Mouse (Mus musculus): ENCODE data around the gene Lpxn. TPM values are rescaled to one million over a fixed set of nuclear protein-coding genes. Genes with fewer than 3 reads are reported as not detected.

Lpxn gene
- polyA plus RNA-seq, 1 experiment from 2014 or later = 4.6 TPM

GRCm38 (mm10) chr19:12786803-12787395 lies 9.1 kb upstream of the Lpxn start:
- Histone ChIP-seq H3K27me3 (replicated peaks; ENCODE audit: control insufficient read depth, insufficient read depth, low read length) (no peaks in the 10 kb centered on the region), H3K4me1 (ENCODE audit: control insufficient read depth, insufficient read depth, low read length) (peaks cover 3% of the 10 kb centered on the region; the same call in 1 of the 2 replicates), H3K4me3 (ENCODE audit: low read depth, low read length) (no peak overlapping the region), H3K9me3 (ENCODE audit: control insufficient read depth, low read length) (no peaks in the 10 kb centered on the region), H3K4me2 (ENCODE audit: low read depth, low read length) (no peak overlapping the region), H3K27ac (replicated peaks; ENCODE audit: low read depth, low read length) (no peak overlapping the region), H3K36me3 (ENCODE audit: control insufficient read depth, insufficient read depth, low read length) (peaks cover 5% of the 10 kb centered on the region; the same call in 1 of the 2 replicates), H3K9ac (ENCODE audit: low read depth, low read length) (no peak overlapping the region)
- DNase-seq (ENCODE audit: low spot score) (no peak), ATAC-seq (ENCODE audit: low read depth) (no peak)
- WGBS = 69% methylated on average over 2 of the region's 2 CpGs

- DNase-seq (ENCODE audit: low spot score) = no peak
- no peaks in the 10 kb centered on the region for H3K27me3 ChIP-seq (replicated peaks; ENCODE audit: control insufficient read depth, insufficient read depth, low read length)
- H3K27ac ChIP-seq (replicated peaks; ENCODE audit: low read depth, low read length) = no peak overlapping the region
- H3K4me2 ChIP-seq (ENCODE audit: low read depth, low read length) = no peak overlapping the region
- H3K4me1 ChIP-seq (ENCODE audit: control insufficient read depth, insufficient read depth, low read length) = peaks cover 3% of the 10 kb centered on the region; the same call in 1 of the 2 replicates
- 71% methylated on average over 4 of the region's 4 CpGs for WGBS
- H3K9me3 ChIP-seq (ENCODE audit: control insufficient read depth, low read length) = no peaks in the 10 kb centered on the region
- no peak overlapping the region for H3K4me3 ChIP-seq (ENCODE audit: low read depth, low read length)
- ATAC-seq (ENCODE audit: low read depth) = no peak
- no peak overlapping the region for H3K9ac ChIP-seq (ENCODE audit: low read depth, low read length)
- H3K36me3 ChIP-seq (ENCODE audit: control insufficient read depth, insufficient read depth, low read length) = peaks cover 5% of the 10 kb centered on the region; the same call in 1 of the 2 replicates
These were observed 8.3 kb upstream of the Lpxn start for GRCm38 (mm10) chr19:12787721-12788120.

GRCm38 (mm10) chr19:12792374-12792773 lies 3.6 kb upstream of the Lpxn start:
- H3K27me3 ChIP-seq (replicated peaks; ENCODE audit: control insufficient read depth, insufficient read depth, low read length) = no peaks in the 10 kb centered on the region
- H3K4me3 ChIP-seq (ENCODE audit: low read depth, low read length) = no peak overlapping the region
- DNase-seq (ENCODE audit: low spot score) (no peak), ATAC-seq (ENCODE audit: low read depth) (no peak)
- H3K36me3 ChIP-seq (ENCODE audit: control insufficient read depth, insufficient read depth, low read length) = peaks cover 5% of the 10 kb centered on the region; the same call in 1 of the 2 replicates
- H3K9ac ChIP-seq (ENCODE audit: low read depth, low read length) = no peak overlapping the region
- no peaks in the 10 kb centered on the region for H3K9me3 ChIP-seq (ENCODE audit: control insufficient read depth, low read length)
- H3K4me1 ChIP-seq (ENCODE audit: control insufficient read depth, insufficient read depth, low read length) = peaks cover 11% of the 10 kb centered on the region; the same call in 1 of the 2 replicates
- no peak overlapping the region for H3K27ac ChIP-seq (replicated peaks; ENCODE audit: low read depth, low read length)
- H3K4me2 ChIP-seq (ENCODE audit: low read depth, low read length) = no peak overlapping the region

- H3K9ac ChIP-seq (ENCODE audit: low read depth, low read length) = peak overlapping the region; percentile 99
- peak overlapping the region; percentile 94 for H3K4me3 ChIP-seq (ENCODE audit: low read depth, low read length)
- H3K27ac ChIP-seq (replicated peaks; ENCODE audit: low read depth, low read length) = peak overlapping the region; percentile 100
- peaks cover 11% of the 10 kb centered on the region; the same call in 1 of the 2 replicates for H3K4me1 ChIP-seq (ENCODE audit: control insufficient read depth, insufficient read depth, low read length)
- peak; percentile 65 for ATAC-seq (ENCODE audit: low read depth)
- H3K36me3 ChIP-seq (ENCODE audit: control insufficient read depth, insufficient read depth, low read length) = no peaks in the 10 kb centered on the region; the same call in 1 of the 2 replicates
- WGBS = 1% methylated on average over 22 of the region's 39 CpGs
- H3K27me3 ChIP-seq (replicated peaks; ENCODE audit: control insufficient read depth, insufficient read depth, low read length) = no peaks in the 10 kb centered on the region
- H3K9me3 ChIP-seq (ENCODE audit: control insufficient read depth, low read length) = no peaks in the 10 kb centered on the region
- DNase-seq (ENCODE audit: low spot score) = peak; percentile 95
- H3K4me2 ChIP-seq (ENCODE audit: low read depth, low read length) = peak overlapping the region; percentile 69
These were observed 1.6 kb upstream of the Lpxn start for GRCm38 (mm10) chr19:12794056-12795044.

- Histone ChIP-seq H3K27me3 (replicated peaks; ENCODE audit: control insufficient read depth, insufficient read depth, low read length) (no peaks in the 10 kb centered on the region), H3K9ac (ENCODE audit: low read depth, low read length) (peak overlapping the region; percentile 99), H3K27ac (replicated peaks; ENCODE audit: low read depth, low read length) (peak overlapping the region; percentile 100), H3K4me1 (ENCODE audit: control insufficient read depth, insufficient read depth, low read length) (peaks cover 11% of the 10 kb centered on the region; the same call in 1 of the 2 replicates), H3K36me3 (ENCODE audit: control insufficient read depth, insufficient read depth, low read length) (no peaks in the 10 kb centered on the region), H3K4me2 (ENCODE audit: low read depth, low read length) (peak overlapping the region; percentile 69), H3K4me3 (ENCODE audit: low read depth, low read length) (peak overlapping the region; percentile 94), H3K9me3 (ENCODE audit: control insufficient read depth, low read length) (no peaks in the 10 kb centered on the region)
- DNase-seq (ENCODE audit: low spot score) = no peak
- peak; percentile 5 for ATAC-seq (ENCODE audit: low read depth)
- no CpG with 5 or more reads among the region's 63 CpGs for WGBS
These were observed 883 bp upstream of the Lpxn start for GRCm38 (mm10) chr19:12795110-12795509.

GRCm38 (mm10) chr19:12796328-12796931 lies 437 bp downstream of the Lpxn start:
- WGBS = 0% methylated on average over 29 of the region's 29 CpGs
- H3K27me3 ChIP-seq (replicated peaks; ENCODE audit: control insufficient read depth, insufficient read depth, low read length) = no peaks in the 10 kb centered on the region
- H3K4me1 ChIP-seq (ENCODE audit: control insufficient read depth, insufficient read depth, low read length) = peaks cover 11% of the 10 kb centered on the region; the same call in 1 of the 2 replicates
- peak overlapping the region; percentile 68 for H3K9ac ChIP-seq (ENCODE audit: low read depth, low read length)
- peak; percentile 16 for ATAC-seq (ENCODE audit: low read depth)
- peak overlapping the region; percentile 94 for H3K4me3 ChIP-seq (ENCODE audit: low read depth, low read length)
- peak overlapping the region; percentile 100 for H3K27ac ChIP-seq (replicated peaks; ENCODE audit: low read depth, low read length)
- DNase-seq (ENCODE audit: low spot score) = peak; percentile 87
- peak overlapping the region; percentile 67 for H3K4me2 ChIP-seq (ENCODE audit: low read depth, low read length)
- H3K9me3 ChIP-seq (ENCODE audit: control insufficient read depth, low read length) = no peaks in the 10 kb centered on the region
- no peaks in the 10 kb centered on the region for H3K36me3 ChIP-seq (ENCODE audit: control insufficient read depth, insufficient read depth, low read length)

- WGBS = 1% methylated on average over 7 of the region's 7 CpGs
- peak overlapping the region; percentile 100 for H3K27ac ChIP-seq (replicated peaks; ENCODE audit: low read depth, low read length)
- no peak for ATAC-seq (ENCODE audit: low read depth)
These were observed 1.1 kb downstream of the Lpxn start for GRCm38 (mm10) chr19:12797071-12797470.

GRCm38 (mm10) chr19:12798404-12798803 lies 2.4 kb downstream of the Lpxn start:
- ATAC-seq (ENCODE audit: low read depth) = no peak
- Histone ChIP-seq H3K9ac (ENCODE audit: low read depth, low read length) (no peak overlapping the region), H3K27ac (replicated peaks; ENCODE audit: low read depth, low read length) (no peak overlapping the region), H3K9me3 (ENCODE audit: control insufficient read depth, low read length) (no peaks in the 10 kb centered on the region), H3K4me3 (ENCODE audit: low read depth, low read length) (no peak overlapping the region), H3K27me3 (replicated peaks; ENCODE audit: control insufficient read depth, insufficient read depth, low read length) (no peaks in the 10 kb centered on the region), H3K4me1 (ENCODE audit: control insufficient read depth, insufficient read depth, low read length) (0 out of 2 replicates have a peak, but pooled peaks cover 2% of the 10 kb centered on the region), H3K4me2 (ENCODE audit: low read depth, low read length) (no peak overlapping the region), H3K36me3 (ENCODE audit: control insufficient read depth, insufficient read depth, low read length) (no peaks in the 10 kb centered on the region)
- WGBS = 76% methylated on average over 4 of the region's 4 CpGs
- no peak for DNase-seq (ENCODE audit: low spot score)

More at GRCm38 (mm10) chr19:12797071-12797470, 1.1 kb downstream of the Lpxn start:
- Histone ChIP-seq H3K36me3 (ENCODE audit: control insufficient read depth, insufficient read depth, low read length) (no peaks in the 10 kb centered on the region), H3K9me3 (ENCODE audit: control insufficient read depth, low read length) (no peaks in the 10 kb centered on the region), H3K27me3 (replicated peaks; ENCODE audit: control insufficient read depth, insufficient read depth, low read length) (no peaks in the 10 kb centered on the region), H3K4me3 (ENCODE audit: low read depth, low read length) (peak overlapping the region; percentile 94), H3K4me1 (ENCODE audit: control insufficient read depth, insufficient read depth, low read length) (peaks cover 8% of the 10 kb centered on the region; the same call in 1 of the 2 replicates), H3K9ac (ENCODE audit: low read depth, low read length) (peak overlapping the region; percentile 68), H3K4me2 (ENCODE audit: low read depth, low read length) (peak overlapping the region; percentile 67)
- peak; percentile 80 for DNase-seq (ENCODE audit: low spot score)

Measured in embryonic facial prominence, embryonic 14.5 days (tissue).